Mouse (Mus musculus) bone marrow macrophage, adult 2 months (primary cell): Measurements from ENCODE around the gene Ercc6l.

Experiments
- CTCF ChIP-seq: IDR thresholded peaks from 2 replicates; pipeline ENCODE4 v1.5.1; 2012; ENCODE audit warnings: low read depth, mild to moderate bottlenecking, low read length, moderate library complexity
- POLR2A ChIP-seq: IDR thresholded peaks from 2 replicates; pipeline ENCODE4 v1.6.1; 2012; ENCODE audit warnings: mild to moderate bottlenecking, low read depth, low read length, borderline replicate concordance

GRCm38 (mm10) chrX:102101886-102102285 is 55.0 kb downstream of the Ercc6l start:
- TF ChIP-seq CTCF (no peak), POLR2A (no peak)
